Mouse (Mus musculus): ENCODE results near the gene Trir.

Gene Trir

GRCm38 (mm10) chr8:84982499-84983011 is 44.1 kb upstream of the Trir start:
- TF ChIP-seq CTCF (conservative IDR thresholded peaks at IDR 0.05; ENCODE audit: low read length), result no peak
- no peak for TF ChIP-seq POU5F1 (IDR thresholded peaks at IDR 0.05; ENCODE audit: borderline replicate concordance, low read length)
- no peak for TF ChIP-seq NANOG (IDR thresholded peaks at IDR 0.05; ENCODE audit: borderline replicate concordance, low read length)
- H3K4me1 ChIP-seq (replicated peaks; ENCODE audit: low read depth, low read length), result peaks cover 82% of the 10 kb centered on the region
- H3K9me3 ChIP-seq (ENCODE audit: low read length), result no peaks in the 10 kb centered on the region
- H3K27me3 ChIP-seq (ENCODE audit: insufficient read depth, low read length), result no peaks in the 10 kb centered on the region
- peaks cover 8% of the 10 kb centered on the region; the same call in 1 of the 2 replicates for H3K36me3 ChIP-seq (ENCODE audit: insufficient read depth, low read length)
- peak overlapping the region; percentile 39 for H3K4me3 ChIP-seq (replicated peaks; ENCODE audit: low read length)

- no peaks in the 10 kb centered on the region for H3K27me3 ChIP-seq (ENCODE audit: insufficient read depth, low read length)
- H3K4me1 ChIP-seq (replicated peaks; ENCODE audit: low read depth, low read length), result peaks cover 91% of the 10 kb centered on the region
- H3K4me3 ChIP-seq (replicated peaks; ENCODE audit: low read length), result peak overlapping the region; percentile 91
- H3K9me3 ChIP-seq (ENCODE audit: low read length), result no peaks in the 10 kb centered on the region
- TF ChIP-seq POU5F1 (IDR thresholded peaks at IDR 0.05; ENCODE audit: borderline replicate concordance, low read length) (no peak), NANOG (IDR thresholded peaks at IDR 0.05; ENCODE audit: borderline replicate concordance, low read length) (no peak), CTCF (conservative IDR thresholded peaks at IDR 0.05; ENCODE audit: low read length) (no peak)
- peaks cover 8% of the 10 kb centered on the region; the same call in 1 of the 2 replicates for H3K36me3 ChIP-seq (ENCODE audit: insufficient read depth, low read length)
Measured at GRCm38 (mm10) chr8:84984294-84985048, 42.2 kb upstream of the Trir start.

- TF ChIP-seq CTCF (conservative IDR thresholded peaks at IDR 0.05; ENCODE audit: low read length) (no peak), NANOG (IDR thresholded peaks at IDR 0.05; ENCODE audit: borderline replicate concordance, low read length) (no peak), POU5F1 (IDR thresholded peaks at IDR 0.05; ENCODE audit: borderline replicate concordance, low read length) (no peak)
- H3K27me3 ChIP-seq (ENCODE audit: insufficient read depth, low read length), result no peaks in the 10 kb centered on the region
- H3K4me3 ChIP-seq (replicated peaks; ENCODE audit: low read length), result peak overlapping the region; percentile 91
- peaks cover 91% of the 10 kb centered on the region for H3K4me1 ChIP-seq (replicated peaks; ENCODE audit: low read depth, low read length)
- peaks cover 8% of the 10 kb centered on the region; the same call in 1 of the 2 replicates for H3K36me3 ChIP-seq (ENCODE audit: insufficient read depth, low read length)
- H3K9me3 ChIP-seq (ENCODE audit: low read length), result no peaks in the 10 kb centered on the region
Measured at GRCm38 (mm10) chr8:84985049-84985683, 41.5 kb upstream of the Trir start.

- peaks cover 8% of the 10 kb centered on the region; the same call in 1 of the 2 replicates for H3K36me3 ChIP-seq (ENCODE audit: insufficient read depth, low read length)
- H3K27me3 ChIP-seq (ENCODE audit: insufficient read depth, low read length), result no peaks in the 10 kb centered on the region
- H3K9me3 ChIP-seq (ENCODE audit: low read length), result no peaks in the 10 kb centered on the region
- H3K4me1 ChIP-seq (replicated peaks; ENCODE audit: low read depth, low read length), result peaks cover 87% of the 10 kb centered on the region
- peak overlapping the region; percentile 91 for H3K4me3 ChIP-seq (replicated peaks; ENCODE audit: low read length)
- TF ChIP-seq POU5F1 (IDR thresholded peaks at IDR 0.05; ENCODE audit: borderline replicate concordance, low read length) (no peak), NANOG (IDR thresholded peaks at IDR 0.05; ENCODE audit: borderline replicate concordance, low read length) (no peak), CTCF (conservative IDR thresholded peaks at IDR 0.05; ENCODE audit: low read length) (no peak)
Measured at GRCm38 (mm10) chr8:84985684-84986378, 40.8 kb upstream of the Trir start.

GRCm38 (mm10) chr8:84986379-84986945 is 40.2 kb upstream of the Trir start:
- Histone ChIP-seq H3K27me3 (ENCODE audit: insufficient read depth, low read length) (no peaks in the 10 kb centered on the region), H3K9me3 (ENCODE audit: low read length) (no peaks in the 10 kb centered on the region), H3K4me1 (replicated peaks; ENCODE audit: low read depth, low read length) (peaks cover 87% of the 10 kb centered on the region), H3K4me3 (replicated peaks; ENCODE audit: low read length) (peak overlapping the region; percentile 91), H3K36me3 (ENCODE audit: insufficient read depth, low read length) (peaks cover 12% of the 10 kb centered on the region; the same call in 1 of the 2 replicates)
- TF ChIP-seq CTCF (conservative IDR thresholded peaks at IDR 0.05; ENCODE audit: low read length) (no peak), NANOG (IDR thresholded peaks at IDR 0.05; ENCODE audit: borderline replicate concordance, low read length) (no peak), POU5F1 (IDR thresholded peaks at IDR 0.05; ENCODE audit: borderline replicate concordance, low read length) (no peak)

- Histone ChIP-seq H3K4me1 (replicated peaks; ENCODE audit: low read depth, low read length) (peaks cover 83% of the 10 kb centered on the region), H3K9me3 (ENCODE audit: low read length) (no peaks in the 10 kb centered on the region), H3K36me3 (ENCODE audit: insufficient read depth, low read length) (peaks cover 14% of the 10 kb centered on the region; the same call in 1 of the 2 replicates), H3K27me3 (ENCODE audit: insufficient read depth, low read length) (no peaks in the 10 kb centered on the region), H3K4me3 (replicated peaks; ENCODE audit: low read length) (peak overlapping the region; percentile 91)
- no peak for TF ChIP-seq NANOG (IDR thresholded peaks at IDR 0.05; ENCODE audit: borderline replicate concordance, low read length)
- no peak for TF ChIP-seq CTCF (conservative IDR thresholded peaks at IDR 0.05; ENCODE audit: low read length)
- no peak for TF ChIP-seq POU5F1 (IDR thresholded peaks at IDR 0.05; ENCODE audit: borderline replicate concordance, low read length)
Measured at GRCm38 (mm10) chr8:84987388-84987787, 39.2 kb upstream of the Trir start.

GRCm38 (mm10) chr8:84987903-84988302 is 38.7 kb upstream of the Trir start:
- Histone ChIP-seq H3K36me3 (ENCODE audit: insufficient read depth, low read length) (peaks cover 15% of the 10 kb centered on the region), H3K27me3 (ENCODE audit: insufficient read depth, low read length) (no peaks in the 10 kb centered on the region), H3K4me3 (replicated peaks; ENCODE audit: low read length) (peak overlapping the region; percentile 91), H3K9me3 (ENCODE audit: low read length) (no peaks in the 10 kb centered on the region), H3K4me1 (replicated peaks; ENCODE audit: low read depth, low read length) (peaks cover 82% of the 10 kb centered on the region)
- TF ChIP-seq NANOG (IDR thresholded peaks at IDR 0.05; ENCODE audit: borderline replicate concordance, low read length) (no peak), POU5F1 (IDR thresholded peaks at IDR 0.05; ENCODE audit: borderline replicate concordance, low read length) (no peak), CTCF (conservative IDR thresholded peaks at IDR 0.05; ENCODE audit: low read length) (no peak)

Data from E14TG2a.4 (cell line).